Mouse (Mus musculus): Measurements from ENCODE around the gene Tmem50b. TPM values are rescaled to one million over a fixed set of nuclear protein-coding genes. Genes with fewer than 3 reads are reported as not detected.
A peak's percentile ranks its signal among the peaks of the same experiment; 100 is the strongest.

Tmem50b gene
- polyA plus RNA-seq, 2 experiments: 25.4 to 46.7 TPM

DNA sequence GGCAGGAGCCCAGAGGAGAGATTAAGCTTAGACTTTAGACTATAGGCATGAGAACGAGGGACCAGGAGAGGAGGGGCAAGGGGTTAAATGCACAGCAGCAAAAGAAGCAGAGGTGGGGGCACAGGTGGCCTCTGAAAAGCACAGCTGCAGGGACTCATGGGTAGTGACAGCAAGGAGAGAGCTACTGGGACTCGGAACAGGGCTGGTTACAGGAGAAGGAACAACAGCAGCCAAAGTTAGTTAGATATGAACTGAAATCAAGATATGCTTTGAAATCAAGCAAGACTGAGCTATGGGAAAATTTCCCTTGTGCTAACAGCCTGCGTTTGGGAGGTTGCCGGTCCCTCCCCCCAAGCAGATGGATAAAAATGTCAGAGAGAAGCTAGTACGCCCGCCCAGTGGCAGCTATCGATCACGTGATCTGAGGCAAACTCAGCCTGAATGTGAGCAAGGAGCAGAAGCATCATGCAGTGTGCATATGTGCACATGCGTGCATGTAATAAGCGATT is 56.0 kb downstream of the Tmem50b start:
- Histone ChIP-seq H3K4me2 (replicated peaks; ENCODE audit: low read depth, low read length, severe bottlenecking) (peak overlapping the region; percentile 16; the same call in 1 of the 2 replicates), H3K36me3 (ENCODE audit: control insufficient read depth, insufficient read depth, low read length) (no peaks in the 10 kb centered on the region), H3K27me3 (ENCODE audit: control insufficient read depth, insufficient read depth, low read length) (no peaks in the 10 kb centered on the region), H3K9me3 (ENCODE audit: control insufficient read depth, low read length) (no peaks in the 10 kb centered on the region), H3K4me1 (ENCODE audit: control insufficient read depth, insufficient read depth, low read length) (0 out of 2 replicates have a peak, but pooled peaks cover 6% of the 10 kb centered on the region), H3K9ac (ENCODE audit: low read depth, low read length, severe bottlenecking) (no peak overlapping the region), H3K4me3 (replicated peaks; ENCODE audit: low read length) (no peak overlapping the region), H3K27ac (replicated peaks; ENCODE audit: low read depth, low read length) (no peak overlapping the region)
- no peak for TF ChIP-seq POLR2A (IDR thresholded peaks at IDR 0.05; ENCODE audit: borderline replicate concordance, extremely low read depth, insufficient read depth, insufficient read length)
- no peak for ATAC-seq (ENCODE audit: low FRiP score, low read depth)
- no peak for DNase-seq (ENCODE audit: low spot score)
- WGBS: 38% methylated on average over 10 of the region's 10 CpGs

DNA sequence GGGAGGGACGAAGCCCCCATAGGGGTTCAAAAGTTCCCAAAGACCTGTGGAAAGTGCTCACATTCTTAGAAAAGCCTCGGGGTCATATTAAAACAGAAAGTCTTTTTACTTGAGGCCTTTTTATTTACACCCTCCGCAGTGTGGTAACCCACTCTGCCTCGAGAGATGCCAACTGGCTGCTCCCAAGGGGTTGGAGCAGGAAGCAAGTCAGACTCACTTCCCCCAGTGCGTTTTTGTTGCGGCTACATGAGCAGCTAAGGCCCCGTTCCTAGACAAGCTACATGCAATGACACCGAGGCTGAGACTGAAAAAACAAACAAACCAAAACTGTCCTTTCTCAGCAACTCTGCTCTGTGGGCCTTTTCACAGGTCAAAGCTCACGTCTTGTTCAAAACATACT is 59.1 kb downstream of the Tmem50b start:
- ATAC-seq (ENCODE audit: low FRiP score, low read depth) (no peak), DNase-seq (ENCODE audit: low spot score) (no peak)
- H3K4me3 ChIP-seq (replicated peaks; ENCODE audit: low read length): no peak overlapping the region
- H3K9me3 ChIP-seq (ENCODE audit: control insufficient read depth, low read length): no peaks in the 10 kb centered on the region
- no peak overlapping the region for H3K27ac ChIP-seq (replicated peaks; ENCODE audit: low read depth, low read length)
- H3K36me3 ChIP-seq (ENCODE audit: control insufficient read depth, insufficient read depth, low read length): no peaks in the 10 kb centered on the region
- no peak overlapping the region for H3K9ac ChIP-seq (ENCODE audit: low read depth, low read length, severe bottlenecking)
- H3K27me3 ChIP-seq (ENCODE audit: control insufficient read depth, insufficient read depth, low read length): peaks cover 4% of the 10 kb centered on the region; the same call in 1 of the 2 replicates
- TF ChIP-seq POLR2A (IDR thresholded peaks at IDR 0.05; ENCODE audit: borderline replicate concordance, extremely low read depth, insufficient read depth, insufficient read length): no peak
- 0 out of 2 replicates have a peak, but pooled peaks cover 6% of the 10 kb centered on the region for H3K4me1 ChIP-seq (ENCODE audit: control insufficient read depth, insufficient read depth, low read length)
- no peak overlapping the region for H3K4me2 ChIP-seq (replicated peaks; ENCODE audit: low read depth, low read length, severe bottlenecking)
- 50% methylated on average over 9 of the region's 9 CpGs for WGBS

DNA sequence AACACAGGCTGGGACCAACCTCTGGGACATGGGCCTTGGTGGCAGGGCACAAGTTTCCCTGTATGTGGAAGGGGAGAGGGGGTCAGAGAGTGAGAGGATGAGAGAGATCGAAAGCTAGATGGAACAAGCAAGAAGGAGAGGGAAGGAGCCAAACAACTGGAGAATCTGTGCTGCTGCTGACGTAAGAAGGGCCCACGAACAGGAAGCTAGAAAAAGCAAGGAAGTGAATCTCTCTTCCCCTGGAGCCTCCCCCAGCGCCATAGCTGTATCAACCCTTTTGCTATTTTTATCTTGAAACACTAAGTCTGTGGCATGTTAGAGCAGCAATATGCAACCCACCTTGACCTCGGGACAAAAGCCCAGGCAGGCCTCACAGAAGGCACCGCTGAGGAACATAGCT is 59.5 kb downstream of the Tmem50b start:
- no peak overlapping the region for H3K9ac ChIP-seq (ENCODE audit: low read depth, low read length, severe bottlenecking)
- H3K4me2 ChIP-seq (replicated peaks; ENCODE audit: low read depth, low read length, severe bottlenecking): no peak overlapping the region
- H3K9me3 ChIP-seq (ENCODE audit: control insufficient read depth, low read length): no peaks in the 10 kb centered on the region
- H3K27ac ChIP-seq (replicated peaks; ENCODE audit: low read depth, low read length): no peak overlapping the region
- no peak overlapping the region for H3K4me3 ChIP-seq (replicated peaks; ENCODE audit: low read length)
- H3K4me1 ChIP-seq (ENCODE audit: control insufficient read depth, insufficient read depth, low read length): 0 out of 2 replicates have a peak, but pooled peaks cover 6% of the 10 kb centered on the region
- H3K27me3 ChIP-seq (ENCODE audit: control insufficient read depth, insufficient read depth, low read length): peaks cover 4% of the 10 kb centered on the region; the same call in 1 of the 2 replicates
- ATAC-seq (ENCODE audit: low FRiP score, low read depth) (no peak), DNase-seq (ENCODE audit: low spot score) (no peak)
- no peak for TF ChIP-seq POLR2A (IDR thresholded peaks at IDR 0.05; ENCODE audit: borderline replicate concordance, extremely low read depth, insufficient read depth, insufficient read length)
- no peaks in the 10 kb centered on the region for H3K36me3 ChIP-seq (ENCODE audit: control insufficient read depth, insufficient read depth, low read length)
- WGBS: 78% methylated on average over 6 of the region's 6 CpGs

DNA sequence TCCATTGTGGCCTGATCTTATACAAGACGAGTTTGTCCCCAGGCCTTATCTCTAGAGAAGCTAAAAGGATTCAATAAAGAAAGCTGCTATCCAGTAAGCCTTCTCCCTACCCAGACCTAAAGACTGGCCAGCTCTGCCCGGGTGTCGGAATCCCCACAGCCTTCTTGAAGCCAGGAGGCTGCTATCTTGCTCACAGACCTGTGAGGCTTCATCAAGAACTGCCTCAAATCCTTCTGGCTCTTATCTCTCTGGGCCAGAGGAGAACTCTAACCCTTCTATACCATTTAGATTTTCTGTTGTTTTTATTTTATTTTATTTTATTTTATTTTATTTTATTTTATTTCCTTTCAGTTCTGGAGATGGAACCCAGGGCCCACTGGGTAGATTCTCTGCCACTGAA is 60.5 kb downstream of the Tmem50b start:
- TF ChIP-seq POLR2A (IDR thresholded peaks at IDR 0.05; ENCODE audit: borderline replicate concordance, extremely low read depth, insufficient read depth, insufficient read length): no peak
- Histone ChIP-seq H3K27ac (replicated peaks; ENCODE audit: low read depth, low read length) (no peak overlapping the region), H3K4me1 (ENCODE audit: control insufficient read depth, insufficient read depth, low read length) (peaks cover 14% of the 10 kb centered on the region), H3K4me3 (replicated peaks; ENCODE audit: low read length) (no peak overlapping the region), H3K9ac (ENCODE audit: low read depth, low read length, severe bottlenecking) (no peak overlapping the region), H3K27me3 (ENCODE audit: control insufficient read depth, insufficient read depth, low read length) (peaks cover 4% of the 10 kb centered on the region; the same call in 1 of the 2 replicates), H3K9me3 (ENCODE audit: control insufficient read depth, low read length) (no peaks in the 10 kb centered on the region), H3K4me2 (replicated peaks; ENCODE audit: low read depth, low read length, severe bottlenecking) (no peak overlapping the region), H3K36me3 (ENCODE audit: control insufficient read depth, insufficient read depth, low read length) (no peaks in the 10 kb centered on the region)
- 81% methylated on average over 3 of the region's 3 CpGs for WGBS
- DNase-seq (ENCODE audit: low spot score) (no peak), ATAC-seq (ENCODE audit: low FRiP score, low read depth) (no peak)

DNA sequence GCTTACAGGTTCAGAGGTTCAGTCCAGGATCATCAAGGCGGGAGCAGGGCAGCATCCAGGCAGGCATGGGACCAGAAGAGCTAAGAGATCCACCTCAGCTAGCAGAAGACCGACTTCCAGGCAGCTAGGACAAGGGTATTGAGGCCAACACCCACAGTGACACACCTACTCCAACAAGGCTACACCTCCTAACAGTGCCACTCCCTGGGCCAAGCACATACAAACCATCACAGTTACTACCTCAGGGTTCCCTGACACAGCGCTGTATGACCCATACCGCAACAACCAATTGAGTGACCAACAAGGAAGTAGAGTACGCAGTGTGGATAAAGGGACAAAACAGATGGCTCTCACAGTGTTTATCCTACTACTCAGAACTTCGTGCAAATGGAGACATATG is 61.2 kb downstream of the Tmem50b start:
- DNase-seq (ENCODE audit: low spot score) (no peak), ATAC-seq (ENCODE audit: low FRiP score, low read depth) (no peak)
- no peak overlapping the region for H3K4me3 ChIP-seq (replicated peaks; ENCODE audit: low read length)
- no peak for TF ChIP-seq POLR2A (IDR thresholded peaks at IDR 0.05; ENCODE audit: borderline replicate concordance, extremely low read depth, insufficient read depth, insufficient read length)
- H3K9ac ChIP-seq (ENCODE audit: low read depth, low read length, severe bottlenecking): no peak overlapping the region
- H3K27me3 ChIP-seq (ENCODE audit: control insufficient read depth, insufficient read depth, low read length): peaks cover 4% of the 10 kb centered on the region; the same call in 1 of the 2 replicates
- H3K36me3 ChIP-seq (ENCODE audit: control insufficient read depth, insufficient read depth, low read length): no peaks in the 10 kb centered on the region
- H3K27ac ChIP-seq (replicated peaks; ENCODE audit: low read depth, low read length): no peak overlapping the region
- peaks cover 14% of the 10 kb centered on the region for H3K4me1 ChIP-seq (ENCODE audit: control insufficient read depth, insufficient read depth, low read length)
- no peak overlapping the region for H3K4me2 ChIP-seq (replicated peaks; ENCODE audit: low read depth, low read length, severe bottlenecking)
- WGBS: 94% methylated on average over 6 of the region's 6 CpGs
- H3K9me3 ChIP-seq (ENCODE audit: control insufficient read depth, low read length): no peaks in the 10 kb centered on the region
